Mouse (Mus musculus): ENCODE data around the gene Abca7. TPM values are rescaled to one million over a fixed set of nuclear protein-coding genes. Genes with fewer than 3 reads are reported as not detected.

The Abca7 gene
- polyA plus RNA-seq, 1 experiment from 2014 or later: 7.7 TPM

GRCm38 (mm10) chr10:80018739-80019297 is 22.5 kb downstream of the Abca7 start:
- ATAC-seq (replicated peaks; ENCODE audit: low FRiP score) (peak; percentile 68), DNase-seq (ENCODE audit: low spot score) (peak; percentile 69)
- Histone ChIP-seq H3K9me3 (ENCODE audit: control insufficient read depth, low read length) (no peaks in the 10 kb centered on the region), H3K4me2 (peak overlapping the region; percentile 67), H3K36me3 (ENCODE audit: control insufficient read depth, insufficient read depth, low read length) (peaks cover 9% of the 10 kb centered on the region; the same call in 1 of the 2 replicates), H3K27ac (ENCODE audit: low read depth, low read length) (peak overlapping the region; percentile 65), H3K9ac (ENCODE audit: low read depth, low read length) (peak overlapping the region; percentile 61), H3K27me3 (replicated peaks; ENCODE audit: control insufficient read depth, insufficient read depth, low read length) (peaks cover 14% of the 10 kb centered on the region), H3K4me3 (ENCODE audit: low read depth, low read length) (peak overlapping the region; percentile 37), H3K4me1 (replicated peaks; ENCODE audit: control insufficient read depth, insufficient read depth, low read length) (peaks cover 37% of the 10 kb centered on the region)
- under 1% methylated on average over 15 of the region's 15 CpGs for WGBS

DNA sequence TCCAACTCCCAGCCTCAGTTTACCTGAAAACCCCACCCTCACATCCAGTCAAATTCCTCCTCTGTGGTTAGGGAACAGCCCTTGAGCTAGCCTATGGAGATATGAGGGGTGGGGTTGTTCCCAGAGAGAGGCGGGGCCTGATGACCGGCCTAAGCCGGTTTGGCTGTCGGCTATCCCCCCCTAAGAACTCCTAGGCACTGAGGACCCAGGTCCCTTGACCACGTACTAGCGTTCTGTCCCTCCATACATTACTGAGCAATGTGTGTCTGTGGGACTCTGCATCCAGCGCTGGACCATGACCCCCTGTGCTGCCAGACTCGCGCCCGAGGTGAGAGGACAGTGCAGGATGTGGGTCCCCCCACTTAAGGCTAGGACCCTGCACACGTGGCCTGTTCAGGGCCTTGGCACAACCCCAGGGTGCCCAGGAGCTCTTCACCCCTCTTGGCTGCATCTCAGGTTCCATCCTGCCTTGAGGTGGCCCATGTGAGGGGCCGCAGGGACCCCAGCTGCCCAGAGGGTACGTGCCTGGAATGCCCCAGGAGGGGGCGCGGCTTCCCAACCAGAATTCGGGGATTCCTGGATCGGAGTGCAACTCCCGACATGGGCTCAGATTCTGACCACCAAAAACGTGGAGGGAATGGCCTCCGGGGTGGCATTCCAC is 23.3 kb downstream of the Abca7 start:
- peaks cover 9% of the 10 kb centered on the region; the same call in 1 of the 2 replicates for H3K36me3 ChIP-seq (ENCODE audit: control insufficient read depth, insufficient read depth, low read length)
- H3K4me2 ChIP-seq: peak overlapping the region; percentile 67
- peak overlapping the region; percentile 65 for H3K27ac ChIP-seq (ENCODE audit: low read depth, low read length)
- DNase-seq (ENCODE audit: low spot score) (no peak), ATAC-seq (replicated peaks; ENCODE audit: low FRiP score) (no peak; the same call in 1 of the 2 replicates)
- H3K9me3 ChIP-seq (ENCODE audit: control insufficient read depth, low read length): no peaks in the 10 kb centered on the region
- H3K4me3 ChIP-seq (ENCODE audit: low read depth, low read length): peak overlapping the region; percentile 37
- peaks cover 6% of the 10 kb centered on the region for H3K27me3 ChIP-seq (replicated peaks; ENCODE audit: control insufficient read depth, insufficient read depth, low read length)
- 28% methylated on average over 20 of the region's 20 CpGs for WGBS
- H3K4me1 ChIP-seq (replicated peaks; ENCODE audit: control insufficient read depth, insufficient read depth, low read length): peaks cover 45% of the 10 kb centered on the region
- H3K9ac ChIP-seq (ENCODE audit: low read depth, low read length): peak overlapping the region; percentile 61

- ATAC-seq (replicated peaks; ENCODE audit: low FRiP score) (no peak), DNase-seq (ENCODE audit: low spot score) (no peak)
- Histone ChIP-seq H3K4me3 (ENCODE audit: low read depth, low read length) (peak overlapping the region; percentile 37), H3K9ac (ENCODE audit: low read depth, low read length) (peak overlapping the region; percentile 61), H3K27me3 (replicated peaks; ENCODE audit: control insufficient read depth, insufficient read depth, low read length) (0 out of 2 replicates have a peak, but pooled peaks cover 3% of the 10 kb centered on the region), H3K9me3 (ENCODE audit: control insufficient read depth, low read length) (no peaks in the 10 kb centered on the region), H3K27ac (ENCODE audit: low read depth, low read length) (peak overlapping the region; percentile 65; the same call in 1 of the 2 replicates), H3K4me1 (replicated peaks; ENCODE audit: control insufficient read depth, insufficient read depth, low read length) (peaks cover 47% of the 10 kb centered on the region), H3K36me3 (ENCODE audit: control insufficient read depth, insufficient read depth, low read length) (peaks cover 9% of the 10 kb centered on the region; the same call in 1 of the 2 replicates), H3K4me2 (peak overlapping the region; percentile 67)
- WGBS: 60% methylated on average over 11 of the region's 11 CpGs
Observed at GRCm38 (mm10) chr10:80020191-80020590, 23.9 kb downstream of the Abca7 start.

- no peak for DNase-seq (ENCODE audit: low spot score)
- WGBS: 85% methylated on average over 18 of the region's 18 CpGs
- Histone ChIP-seq H3K9ac (ENCODE audit: low read depth, low read length) (no peak overlapping the region), H3K27ac (ENCODE audit: low read depth, low read length) (no peak overlapping the region), H3K4me1 (replicated peaks; ENCODE audit: control insufficient read depth, insufficient read depth, low read length) (peaks cover 47% of the 10 kb centered on the region), H3K4me3 (ENCODE audit: low read depth, low read length) (peak overlapping the region; percentile 37; the same call in 1 of the 2 replicates), H3K9me3 (ENCODE audit: control insufficient read depth, low read length) (no peaks in the 10 kb centered on the region), H3K4me2 (peak overlapping the region; percentile 67), H3K27me3 (replicated peaks; ENCODE audit: control insufficient read depth, insufficient read depth, low read length) (no peaks in the 10 kb centered on the region), H3K36me3 (ENCODE audit: control insufficient read depth, insufficient read depth, low read length) (peaks cover 9% of the 10 kb centered on the region; the same call in 1 of the 2 replicates)
- no peak for ATAC-seq (replicated peaks; ENCODE audit: low FRiP score)
Observed at GRCm38 (mm10) chr10:80020603-80021319, 24.5 kb downstream of the Abca7 start.

DNA sequence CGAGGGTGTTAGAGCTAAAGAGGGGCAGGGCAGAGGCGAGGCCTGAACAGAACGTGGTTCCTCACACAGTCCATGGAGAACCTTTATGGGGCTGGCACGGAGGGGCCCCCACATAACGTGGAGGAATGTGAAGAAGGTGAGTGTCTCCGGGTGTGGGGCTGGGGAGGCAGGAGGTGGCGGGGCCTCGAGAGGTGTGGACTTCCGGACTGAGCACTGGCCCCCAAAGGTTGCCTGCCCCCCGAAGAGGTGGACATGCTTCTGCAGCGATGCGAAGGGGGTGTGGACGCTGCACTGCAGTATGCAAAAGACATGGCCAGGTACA is 25.0 kb downstream of the Abca7 start:
- Histone ChIP-seq H3K9me3 (ENCODE audit: control insufficient read depth, low read length) (no peaks in the 10 kb centered on the region), H3K9ac (ENCODE audit: low read depth, low read length) (no peak overlapping the region), H3K4me2 (no peak overlapping the region), H3K27ac (ENCODE audit: low read depth, low read length) (no peak overlapping the region), H3K4me1 (replicated peaks; ENCODE audit: control insufficient read depth, insufficient read depth, low read length) (peaks cover 43% of the 10 kb centered on the region), H3K27me3 (replicated peaks; ENCODE audit: control insufficient read depth, insufficient read depth, low read length) (no peaks in the 10 kb centered on the region), H3K4me3 (ENCODE audit: low read depth, low read length) (no peak overlapping the region), H3K36me3 (ENCODE audit: control insufficient read depth, insufficient read depth, low read length) (peaks cover 13% of the 10 kb centered on the region; the same call in 1 of the 2 replicates)
- no peak for DNase-seq (ENCODE audit: low spot score)
- WGBS: 89% methylated on average over 13 of the region's 13 CpGs
- no peak for ATAC-seq (replicated peaks; ENCODE audit: low FRiP score)

- H3K9me3 ChIP-seq (ENCODE audit: control insufficient read depth, low read length): no peaks in the 10 kb centered on the region
- WGBS: 90% methylated on average over 12 of the region's 12 CpGs
- H3K9ac ChIP-seq (ENCODE audit: low read depth, low read length): no peak overlapping the region
- peaks cover 14% of the 10 kb centered on the region; the same call in 1 of the 2 replicates for H3K36me3 ChIP-seq (ENCODE audit: control insufficient read depth, insufficient read depth, low read length)
- H3K4me1 ChIP-seq (replicated peaks; ENCODE audit: control insufficient read depth, insufficient read depth, low read length): peaks cover 39% of the 10 kb centered on the region
- DNase-seq (ENCODE audit: low spot score): no peak
- no peaks in the 10 kb centered on the region for H3K27me3 ChIP-seq (replicated peaks; ENCODE audit: control insufficient read depth, insufficient read depth, low read length)
- H3K27ac ChIP-seq (ENCODE audit: low read depth, low read length): no peak overlapping the region; the same call in 1 of the 2 replicates
- no peak overlapping the region for H3K4me3 ChIP-seq (ENCODE audit: low read depth, low read length)
- H3K4me2 ChIP-seq: no peak overlapping the region
- ATAC-seq (replicated peaks; ENCODE audit: low FRiP score): no peak
Observed at GRCm38 (mm10) chr10:80022164-80022563, 25.9 kb downstream of the Abca7 start.

- Histone ChIP-seq H3K4me1 (replicated peaks; ENCODE audit: control insufficient read depth, insufficient read depth, low read length) (peaks cover 38% of the 10 kb centered on the region), H3K4me2 (no peak overlapping the region), H3K9me3 (ENCODE audit: control insufficient read depth, low read length) (no peaks in the 10 kb centered on the region), H3K4me3 (ENCODE audit: low read depth, low read length) (no peak overlapping the region), H3K27me3 (replicated peaks; ENCODE audit: control insufficient read depth, insufficient read depth, low read length) (no peaks in the 10 kb centered on the region), H3K36me3 (ENCODE audit: control insufficient read depth, insufficient read depth, low read length) (peaks cover 19% of the 10 kb centered on the region; the same call in 1 of the 2 replicates), H3K9ac (ENCODE audit: low read depth, low read length) (no peak overlapping the region), H3K27ac (ENCODE audit: low read depth, low read length) (no peak overlapping the region)
- DNase-seq (ENCODE audit: low spot score) (no peak), ATAC-seq (replicated peaks; ENCODE audit: low FRiP score) (no peak)
- 91% methylated on average over 8 of the region's 8 CpGs for WGBS
Observed at GRCm38 (mm10) chr10:80022806-80023205, 26.5 kb downstream of the Abca7 start.

GRCm38 (mm10) chr10:80023758-80024157 is 27.5 kb downstream of the Abca7 start:
- no peak overlapping the region for H3K27ac ChIP-seq (ENCODE audit: low read depth, low read length)
- H3K27me3 ChIP-seq (replicated peaks; ENCODE audit: control insufficient read depth, insufficient read depth, low read length): no peaks in the 10 kb centered on the region
- no peak overlapping the region for H3K4me2 ChIP-seq
- DNase-seq (ENCODE audit: low spot score) (no peak), ATAC-seq (replicated peaks; ENCODE audit: low FRiP score) (no peak)
- no peak overlapping the region for H3K9ac ChIP-seq (ENCODE audit: low read depth, low read length)
- peaks cover 22% of the 10 kb centered on the region; the same call in 1 of the 2 replicates for H3K36me3 ChIP-seq (ENCODE audit: control insufficient read depth, insufficient read depth, low read length)
- WGBS: 87% methylated on average over 5 of the region's 5 CpGs
- H3K4me1 ChIP-seq (replicated peaks; ENCODE audit: control insufficient read depth, insufficient read depth, low read length): peaks cover 42% of the 10 kb centered on the region
- no peaks in the 10 kb centered on the region for H3K9me3 ChIP-seq (ENCODE audit: control insufficient read depth, low read length)
- H3K4me3 ChIP-seq (ENCODE audit: low read depth, low read length): no peak overlapping the region; the same call in 1 of the 2 replicates
